Mouse (Mus musculus): ENCODE measurements around the gene Mep1a.
"Not testable (repeated sequence)": the region's sequence is repeated elsewhere in the genome, so short reads cannot be mapped to it uniquely, and the experiment has no call there.

Gene Mep1a

DNA sequence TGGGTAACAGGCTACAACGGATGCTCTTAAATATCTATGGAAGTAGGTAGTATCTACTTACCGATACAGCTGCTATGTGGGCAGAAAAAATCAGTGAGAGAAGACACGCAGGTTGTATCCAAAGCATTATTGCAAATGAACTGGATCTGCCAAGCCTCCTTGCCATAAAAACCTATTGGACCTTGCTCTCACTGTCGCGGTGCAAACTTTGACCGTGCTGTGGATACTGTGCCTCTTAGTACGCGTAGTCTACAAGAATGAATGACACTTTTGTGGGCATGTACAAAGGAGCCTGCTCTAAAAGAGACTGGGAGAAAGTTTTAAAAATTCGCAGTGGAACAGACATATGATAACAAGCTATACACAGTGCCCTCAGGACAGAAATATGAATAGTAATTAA is at the start of gene Mep1a:
Gene Mep1a (minus strand): TSS at position 221 of the 400 bp plus-strand sequence.
- no peak for DNase-seq (ENCODE audit: low spot score)

- DNase-seq (ENCODE audit: low spot score): no peak
These were observed 48.6 kb upstream of the Mep1a start for GRCm38 (mm10) chr17:43551122-43551630.

DNA sequence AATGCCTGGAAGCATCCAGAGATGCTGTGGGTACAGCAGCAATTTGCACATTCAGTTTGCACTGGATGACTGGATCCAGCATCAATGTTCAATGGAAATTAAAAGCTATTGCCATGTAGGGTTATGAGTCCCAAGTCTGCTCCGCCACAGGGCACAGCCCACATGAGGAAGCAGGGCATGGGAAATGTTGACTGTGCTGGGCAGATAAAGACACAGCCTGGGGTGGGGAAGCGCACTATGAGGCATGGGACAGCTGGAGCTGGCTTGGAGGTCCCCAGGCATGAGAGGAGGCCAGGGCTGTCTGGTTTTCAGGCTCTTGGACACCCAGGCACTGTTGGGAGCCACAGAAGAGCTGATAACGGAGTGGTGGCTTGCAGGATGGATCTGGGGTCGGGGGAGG is 41.4 kb upstream of the Mep1a start:
- no peak for DNase-seq (ENCODE audit: low spot score)

GRCm38 (mm10) chr17:43543539-43543938 is 40.9 kb upstream of the Mep1a start, which contains the start of gene Ankrd66:
Gene Ankrd66 (minus strand): TSS chr17:43543639.
- no peak for DNase-seq (ENCODE audit: low spot score)

- no peak for DNase-seq (ENCODE audit: low spot score)
These were observed 36.2 kb upstream of the Mep1a start for GRCm38 (mm10) chr17:43538767-43539166.

DNA sequence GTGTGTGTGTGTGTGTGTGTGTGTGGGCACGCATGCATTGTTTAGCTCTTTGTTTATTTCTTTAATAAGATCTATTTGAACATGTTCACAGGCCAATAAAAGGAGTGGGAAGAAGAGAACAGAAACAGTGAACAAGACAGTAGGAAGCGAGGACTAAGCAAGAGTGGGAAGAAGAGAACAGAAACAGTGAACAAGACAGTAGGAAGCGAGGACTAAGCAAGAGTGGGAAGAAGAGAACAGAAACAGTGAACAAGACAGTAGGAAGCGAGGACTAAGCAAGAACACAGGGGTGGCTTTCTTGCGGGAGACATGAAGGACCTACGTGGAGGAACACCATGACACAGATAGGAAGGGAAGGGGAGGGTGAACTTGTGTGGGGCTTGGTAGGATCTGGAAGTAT is 34.2 kb upstream of the Mep1a start:
- not testable (repeated sequence) for DNase-seq (ENCODE audit: low spot score)

DNA sequence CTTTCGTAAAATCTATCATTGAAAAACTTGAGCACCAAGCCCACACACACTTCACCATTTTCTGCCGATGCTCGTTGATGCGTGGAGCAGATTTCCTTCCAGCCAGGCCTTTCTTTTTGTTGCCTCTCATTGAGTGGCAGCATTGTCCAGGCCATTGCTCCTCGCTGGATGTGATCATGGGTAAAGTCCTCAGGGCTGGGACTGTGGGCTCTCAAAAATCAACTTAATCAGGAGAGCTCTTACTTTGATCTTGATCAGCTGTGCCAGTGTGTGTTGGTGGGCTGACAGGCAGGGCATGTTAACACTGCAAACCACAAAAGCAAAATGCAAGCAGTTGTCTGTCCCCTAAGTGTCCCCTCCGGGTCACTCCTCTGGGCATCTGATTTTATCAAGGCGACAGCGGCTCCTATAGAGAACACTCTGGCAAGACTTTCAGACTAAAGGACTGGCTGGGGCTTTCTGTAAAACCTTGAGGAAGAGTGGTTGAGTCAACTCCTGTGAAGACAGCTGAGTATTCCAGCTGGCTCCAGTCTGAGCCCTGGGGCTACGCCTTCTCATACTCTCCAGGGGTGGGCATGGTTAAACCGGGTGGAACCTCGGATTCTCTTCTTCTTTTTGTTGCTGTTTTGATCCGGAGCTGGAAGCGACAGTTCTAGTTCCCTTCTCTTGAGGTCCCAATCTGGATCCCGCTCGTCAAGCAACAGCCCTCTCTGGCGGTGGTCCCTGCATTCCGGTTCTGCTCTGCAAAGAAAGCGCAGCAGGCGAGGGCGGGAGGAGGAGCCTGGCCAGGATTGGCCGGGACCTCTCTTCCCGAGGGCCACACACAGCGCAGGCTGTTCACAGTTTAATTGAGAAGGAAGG is 32.0 kb upstream of the Mep1a start:
- no peak for DNase-seq (ENCODE audit: low spot score)

GRCm38 (mm10) chr17:43531192-43531591 is 28.6 kb upstream of the Mep1a start:
- no peak for DNase-seq (ENCODE audit: low spot score)

GRCm38 (mm10) chr17:43530507-43530906 is 27.9 kb upstream of the Mep1a start:
- no peak for DNase-seq (ENCODE audit: low spot score)

GRCm38 (mm10) chr17:43520166-43520565 is 17.6 kb upstream of the Mep1a start:
- DNase-seq (ENCODE audit: low spot score): no peak

DNA sequence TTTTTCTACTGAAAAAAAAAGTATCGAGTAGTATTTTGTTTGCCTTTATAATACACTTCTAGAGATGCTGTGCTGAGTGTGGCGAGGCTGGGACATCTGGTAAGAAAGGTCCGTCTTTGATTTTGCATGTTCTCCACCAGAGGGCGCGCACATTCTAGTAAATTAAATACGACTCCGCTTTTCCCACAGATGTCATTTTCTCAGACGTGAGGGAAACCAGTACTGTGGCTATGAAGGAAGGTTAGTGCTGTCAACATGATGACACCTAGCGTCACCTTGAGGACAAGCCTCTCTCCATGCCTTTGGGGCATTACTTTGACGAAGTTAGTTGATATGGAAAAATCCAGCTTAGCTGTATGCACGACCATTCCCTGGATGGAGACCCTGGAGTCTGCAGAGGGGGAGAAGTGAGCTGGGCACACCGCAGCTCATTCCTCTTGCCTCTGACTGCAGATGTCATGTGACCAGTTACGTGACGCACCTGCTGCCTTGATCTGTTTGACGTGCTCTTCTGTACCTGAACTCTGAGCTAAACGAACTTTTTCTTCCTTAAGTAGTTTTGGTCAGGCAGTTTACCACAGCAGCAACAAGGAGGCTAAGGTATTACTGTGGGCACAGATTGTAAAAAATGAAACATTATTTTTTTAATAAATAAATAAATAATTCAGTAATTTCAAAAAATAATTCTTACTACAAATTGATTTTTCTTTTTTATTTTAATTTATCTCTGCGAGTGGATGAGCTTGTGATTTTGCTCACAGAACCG is 16.2 kb upstream of the Mep1a start:
- DNase-seq (ENCODE audit: low spot score): peak; percentile 42

DNA sequence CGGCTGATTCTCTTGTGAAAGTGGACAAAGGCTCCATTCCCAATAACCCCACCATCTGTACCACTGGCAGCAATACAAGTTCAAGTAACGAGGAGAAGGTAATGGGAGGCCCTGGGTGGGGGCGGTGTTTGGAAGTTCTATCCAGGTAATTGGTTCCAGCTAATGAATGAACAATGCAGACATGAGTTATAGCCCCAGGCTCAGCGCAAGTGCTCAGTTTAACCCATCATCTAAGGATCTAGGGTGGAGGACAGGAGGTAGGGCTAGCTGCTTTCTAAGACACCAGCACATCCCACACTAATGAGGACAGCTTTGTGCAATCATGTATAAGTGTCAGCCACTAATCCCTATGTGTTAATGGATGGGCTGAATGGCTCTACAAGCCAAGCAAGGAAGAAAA is 8.2 kb upstream of the Mep1a start:
- DNase-seq (ENCODE audit: low spot score): no peak

GRCm38 (mm10) chr17:43504594-43504934 is 2.0 kb upstream of the Mep1a start:
- no peak for DNase-seq (ENCODE audit: low spot score)

GRCm38 (mm10) chr17:43503861-43504593 is 1.4 kb upstream of the Mep1a start:
- no peak for DNase-seq (ENCODE audit: low spot score)

DNA sequence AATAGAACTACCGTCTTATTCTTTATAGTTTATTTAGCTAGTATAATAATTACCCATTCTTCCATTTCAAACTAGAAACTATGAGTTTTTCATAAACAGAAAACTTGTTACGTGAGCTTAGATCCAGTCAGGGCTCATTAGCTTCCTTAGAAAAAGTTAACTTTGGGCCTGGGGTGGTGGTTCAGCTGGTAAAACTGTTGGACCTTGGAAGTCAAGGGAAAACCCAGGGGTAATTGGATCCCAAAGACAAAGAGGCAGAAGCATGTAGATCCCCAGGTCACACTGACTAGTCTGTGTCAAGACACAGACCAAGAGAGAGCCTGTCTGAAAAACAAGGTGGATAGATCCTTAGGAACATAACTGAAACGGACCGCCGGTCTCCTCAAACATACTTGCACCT is 981 bp downstream of the Mep1a start:
- no peak for DNase-seq (ENCODE audit: low spot score)

DNA sequence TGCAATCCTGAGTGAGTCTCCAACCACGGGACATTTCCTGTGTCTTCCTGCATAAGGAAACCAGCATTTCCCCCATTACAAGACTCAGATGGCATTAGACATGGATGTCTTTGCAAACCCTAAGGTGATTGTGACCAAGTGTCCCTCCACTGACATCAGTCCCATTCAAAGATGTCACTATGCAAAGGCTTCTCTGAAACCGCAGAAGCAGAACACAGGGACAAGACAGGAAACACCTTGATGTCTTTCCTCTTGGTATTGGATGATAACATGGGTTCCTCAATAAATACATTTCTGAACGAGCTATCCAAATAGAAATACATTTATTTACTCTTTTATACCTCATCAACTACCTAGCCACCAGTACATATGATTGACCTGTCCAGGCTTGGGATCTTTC is 1.4 kb downstream of the Mep1a start:
- no peak for DNase-seq (ENCODE audit: low spot score)

DNA sequence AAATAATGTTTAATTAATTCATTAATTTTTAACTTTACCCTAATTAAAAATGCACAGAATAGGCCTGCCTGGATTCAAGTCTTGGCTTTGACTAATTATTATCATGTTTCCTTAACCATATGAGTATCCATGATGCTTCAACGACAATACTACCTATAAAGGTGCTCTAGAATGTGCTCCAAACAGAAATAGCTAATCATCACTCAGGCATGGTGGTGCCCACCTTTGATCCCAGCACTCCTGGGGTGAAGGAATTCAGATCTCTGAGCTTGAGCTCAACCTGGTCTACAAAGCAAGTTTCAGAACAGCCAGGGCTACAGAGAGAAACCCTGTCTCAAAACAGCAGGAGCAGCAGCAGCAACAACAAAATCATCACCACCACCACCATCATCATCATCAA is 2.1 kb downstream of the Mep1a start:
- no peak for DNase-seq (ENCODE audit: low spot score)

GRCm38 (mm10) chr17:43497521-43497920 is 5.1 kb downstream of the Mep1a start:
- no peak for DNase-seq (ENCODE audit: low spot score)

GRCm38 (mm10) chr17:43495502-43495901 is 7.1 kb downstream of the Mep1a start:
- DNase-seq (ENCODE audit: low spot score): no peak

DNA sequence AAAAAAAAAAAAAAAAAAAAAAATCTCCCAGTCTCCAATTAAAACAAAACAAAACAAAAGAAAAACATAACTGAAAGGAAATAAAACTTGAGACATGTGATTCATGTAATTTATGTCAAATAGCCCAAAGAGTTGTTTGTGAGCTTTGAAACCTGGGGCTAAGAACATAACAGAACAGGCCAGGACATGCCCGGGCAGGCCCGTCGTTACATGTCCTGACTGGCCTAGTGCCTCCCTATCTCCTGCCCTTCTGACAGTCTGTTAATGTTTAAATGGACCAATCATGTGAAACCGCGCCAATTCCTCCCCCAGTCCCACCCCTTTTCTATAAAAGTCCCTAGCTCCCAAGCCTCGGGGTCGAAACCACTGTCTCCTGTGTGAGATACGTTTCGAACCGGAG is 12.2 kb downstream of the Mep1a start:
- DNase-seq (ENCODE audit: low spot score): not testable (repeated sequence)

DNA sequence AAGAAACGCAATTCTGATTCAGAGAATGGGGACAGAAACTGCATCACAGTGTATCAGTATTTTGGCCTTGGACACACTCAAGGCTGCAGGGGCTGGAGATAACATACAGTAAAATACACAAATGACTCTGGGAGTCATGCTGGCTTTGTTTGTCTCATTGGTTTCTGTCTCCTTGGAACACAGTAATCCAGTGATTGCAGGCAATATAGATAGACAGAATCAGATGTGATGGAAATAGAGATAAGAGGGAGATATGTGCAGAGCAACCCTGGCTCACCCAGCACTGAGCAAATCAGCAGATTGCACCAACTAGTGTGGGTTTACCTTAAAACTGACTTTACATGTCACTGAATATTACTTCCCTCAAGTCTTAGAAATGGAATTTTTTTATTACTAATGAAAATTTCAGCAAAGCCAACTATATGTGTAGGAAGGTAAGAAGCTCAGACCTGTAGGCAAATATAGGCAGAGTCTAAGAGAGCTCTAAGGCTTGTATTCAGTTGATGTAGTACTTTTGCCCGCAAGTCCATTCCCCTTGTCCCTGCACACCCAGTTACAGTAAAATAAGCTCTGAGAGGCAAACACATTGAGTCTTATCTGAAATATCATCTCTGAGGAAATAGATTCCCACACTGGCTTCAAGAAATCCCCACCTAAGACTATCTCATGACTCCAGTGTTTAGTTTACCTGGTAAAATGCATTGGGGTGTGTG is 14.0 kb downstream of the Mep1a start:
- no peak for DNase-seq (ENCODE audit: low spot score)

- DNase-seq (ENCODE audit: low spot score): no peak
These were observed 16.6 kb downstream of the Mep1a start for GRCm38 (mm10) chr17:43485982-43486381.
